Mouse (Mus musculus): ENCODE data around the gene Lrp5.

- TF ChIP-seq POLR2A (IDR thresholded peaks at IDR 0.05; ENCODE audit: control insufficient read depth, extremely low read depth, insufficient read depth, low read length, poor library complexity), result no peak
- no peak for TF ChIP-seq CTCF (IDR thresholded peaks at IDR 0.05; ENCODE audit: borderline replicate concordance, control insufficient read depth, extremely low read depth, insufficient read depth, low read length, poor library complexity)
Observed at GRCm38 (mm10) chr19:3728901-3729300, 42.5 kb upstream of the Lrp5 start.
